ENCODE assay signal across 14 mouse cellular contexts in genomic region chr7:64579887-64580286, GRCm38 (mm10).
A peak's percentile ranks its signal among the peaks of the same experiment; 100 is the strongest.
DNase-seq lines count a peak whose midpoint lies in the region; ATAC-seq and TF ChIP-seq lines count a peak whose summit lies in the region.
"Had no signal": no experiment of that assay in that cellular context is flagged by ENCODE, and none has a peak within 500 bp of the region (broad histone marks: within the 10 kb centered on the region; RNA-seq: fewer than 3 reads in every experiment).

No protein-coding gene starts in this region.

- peak overlapping the region; percentile 63 for H3K27ac ChIP-seq in cortical plate, adult 2 months (ENCODE audit: insufficient read depth, low read length)
- H3K27ac ChIP-seq in forebrain, embryonic 12.5 days = peak overlapping the region; percentile 72
- H3K27ac ChIP-seq in hindbrain, embryonic 14.5 days = peak overlapping the region; percentile 57
- peak overlapping the region; percentile 55; the same call in 1 of the 2 replicates for H3K27ac ChIP-seq in midbrain, embryonic 16.5 days (ENCODE audit: low read length)
- H3K27ac ChIP-seq: heart, embryonic 13.5 days; kidney, embryonic 15.5 days had no signal

- 14% methylated on average over 4 of the region's 4 CpGs for WGBS in forebrain, embryonic 12.5 days
- WGBS in hindbrain, embryonic 14.5 days = 26% methylated on average over 4 of the region's 4 CpGs
- 18% methylated on average over 4 of the region's 4 CpGs for WGBS in midbrain, embryonic 16.5 days

- no peak for TF ChIP-seq CTCF in cortical plate, adult 2 months (IDR thresholded peaks at IDR 0.05; ENCODE audit: extremely low read depth, insufficient read depth, low read length)

- H3K36me3 ChIP-seq in forebrain, embryonic 12.5 days (replicated peaks) = no peaks in the 10 kb centered on the region
- H3K36me3 ChIP-seq in hindbrain, embryonic 14.5 days (replicated peaks; ENCODE audit: control insufficient read depth, insufficient read depth) = no peaks in the 10 kb centered on the region
- no peaks in the 10 kb centered on the region for H3K36me3 ChIP-seq in midbrain, embryonic 16.5 days (ENCODE audit: control insufficient read depth, insufficient read depth, low read length)
- H3K36me3 ChIP-seq: heart, embryonic 13.5 days; kidney, embryonic 15.5 days had no signal

- ATAC-seq in forebrain, embryonic 12.5 days (ENCODE audit: low FRiP score) = peak; percentile 82
- ATAC-seq in hindbrain, embryonic 14.5 days (ENCODE audit: low FRiP score) = peak; percentile 31; the same call in 1 of the 2 replicates
- peak; percentile 46 for ATAC-seq in midbrain, embryonic 16.5 days
- ATAC-seq: CD4-positive, CD25-positive, alpha-beta regulatory T cell, adult 4 months had no signal

- H3K27me3 ChIP-seq in forebrain, embryonic 12.5 days = no peaks in the 10 kb centered on the region
- H3K27me3 ChIP-seq in hindbrain, embryonic 14.5 days (ENCODE audit: control insufficient read depth, insufficient read depth, low read length) = no peaks in the 10 kb centered on the region
- H3K27me3 ChIP-seq in midbrain, embryonic 16.5 days (ENCODE audit: control insufficient read depth, insufficient read depth, low read depth, low read length) = no peaks in the 10 kb centered on the region
- H3K27me3 ChIP-seq: heart, embryonic 13.5 days; kidney, embryonic 15.5 days had no signal

- no peak overlapping the region for H3K9ac ChIP-seq in forebrain, embryonic 12.5 days
- no peak overlapping the region for H3K9ac ChIP-seq in hindbrain, embryonic 14.5 days
- no peak overlapping the region for H3K9ac ChIP-seq in midbrain, embryonic 16.5 days (ENCODE audit: low read depth, low read length)
- H3K9ac ChIP-seq: heart, embryonic 13.5 days; kidney, embryonic 15.5 days; lung, embryonic 14.5 days had no signal

- no peak for DNase-seq in hindbrain, embryonic 14.5 days (ENCODE audit: low spot score)
- no peak for DNase-seq in heart, adult 8-10 months (ENCODE audit: low spot score)
- no peak for DNase-seq in ovary, postnatal 10 days (ENCODE audit: low spot score)
- DNase-seq in cerebellum, adult 8-10 months = no peak
- DNase-seq: adrenal gland, postnatal 36 days; gastrocnemius, postnatal 10 days; liver; lung, embryonic 14.5 days had no signal

- no peak overlapping the region for H3K4me2 ChIP-seq in forebrain, embryonic 12.5 days
- H3K4me2 ChIP-seq in hindbrain, embryonic 14.5 days (replicated peaks) = no peak overlapping the region
- H3K4me2 ChIP-seq in midbrain, embryonic 16.5 days (ENCODE audit: low read length) = no peak overlapping the region
- H3K4me2 ChIP-seq: heart, embryonic 13.5 days; kidney, embryonic 15.5 days; lung, embryonic 14.5 days had no signal

- H3K4me1 ChIP-seq in cortical plate, adult 2 months (ENCODE audit: control insufficient read depth, insufficient read depth, low read length) = peaks cover 28% of the 10 kb centered on the region
- peaks cover 35% of the 10 kb centered on the region for H3K4me1 ChIP-seq in forebrain, embryonic 12.5 days
- H3K4me1 ChIP-seq in hindbrain, embryonic 14.5 days (replicated peaks; ENCODE audit: control insufficient read depth, insufficient read depth, low read length) = peaks cover 30% of the 10 kb centered on the region; the same call in 1 of the 2 replicates
- H3K4me1 ChIP-seq in midbrain, embryonic 16.5 days (ENCODE audit: control insufficient read depth, insufficient read depth, low read length) = peaks cover 32% of the 10 kb centered on the region
- H3K4me1 ChIP-seq: heart, embryonic 13.5 days had no signal

- no peak overlapping the region for H3K4me3 ChIP-seq in cortical plate, adult 2 months (ENCODE audit: insufficient read depth, low read length)
- no peak overlapping the region for H3K4me3 ChIP-seq in forebrain, embryonic 12.5 days (replicated peaks)
- no peak overlapping the region for H3K4me3 ChIP-seq in hindbrain, embryonic 14.5 days (replicated peaks; ENCODE audit: low read length)
- H3K4me3 ChIP-seq in midbrain, embryonic 16.5 days (ENCODE audit: low read depth, low read length) = no peak overlapping the region
- H3K4me3 ChIP-seq: heart, embryonic 13.5 days; kidney, embryonic 15.5 days had no signal

- no peak for TF ChIP-seq POLR2A in cortical plate, adult 2 months (IDR thresholded peaks at IDR 0.05; ENCODE audit: extremely low read depth, insufficient read depth, low read length)

- H3K9me3 ChIP-seq in forebrain, embryonic 12.5 days = no peaks in the 10 kb centered on the region
- H3K9me3 ChIP-seq in hindbrain, embryonic 14.5 days (ENCODE audit: control insufficient read depth, low read length) = no peaks in the 10 kb centered on the region
- H3K9me3 ChIP-seq in midbrain, embryonic 16.5 days (replicated peaks; ENCODE audit: control insufficient read depth, low read length, poor library complexity, severe bottlenecking) = no peaks in the 10 kb centered on the region
- H3K9me3 ChIP-seq: heart, embryonic 13.5 days; kidney, embryonic 15.5 days had no signal

Comparison
In these comparisons a context has a peak if more than half of its experiments do, and no peak if none do; other contexts are left out.
1. ATAC-seq: peak in every context shown above with its lines; median percentile 82 in forebrain, embryonic 12.5 days; 46 in midbrain, embryonic 16.5 days; 31 in hindbrain, embryonic 14.5 days.